Mouse (Mus musculus) bone marrow, adult 2 months (tissue): ENCODE measurements around the gene Zfp827. TPM values are rescaled to one million over a fixed set of nuclear protein-coding genes. Genes with fewer than 3 reads are reported as not detected.

Experiments
- H3K27ac ChIP-seq: fragments of 200-500 bp; 2 replicates; pipeline ENCODE4 v1.5.1; 2012; ENCODE audit warnings: low read depth, mild to moderate bottlenecking, control low read depth, inconsistent platforms, low read length; ENCODE audit not compliant: control insufficient read depth, poor library complexity, insufficient read depth
- H3K4me1 ChIP-seq: fragments of 200-500 bp; 2 replicates; pipeline ENCODE4 v1.6.1; 2011; ENCODE audit warnings: low read length; ENCODE audit not compliant: control insufficient read depth, insufficient read depth
- H3K4me3 ChIP-seq: fragments of 200-500 bp; replicated peaks from 2 replicates; pipeline ENCODE3; 2011; ENCODE audit warnings: mild to moderate bottlenecking, low read depth, low read length, control low read depth; ENCODE audit not compliant: control insufficient read depth
- CTCF ChIP-seq: fragments of 200-500 bp; IDR thresholded peaks from 2 replicates; pipeline ENCODE4 v1.5.1; 2011; ENCODE audit warnings: low read length, control low read depth; ENCODE audit not compliant: control insufficient read depth, insufficient read depth
- POLR2A ChIP-seq: fragments of 200-500 bp; IDR thresholded peaks from 2 replicates; pipeline ENCODE4 v1.6.1; 2011; ENCODE audit warnings: low read depth, mild to moderate bottlenecking, control low read depth, low read length, borderline replicate concordance; ENCODE audit not compliant: control insufficient read depth
- WGBS: fragments of 180-500 bp; shearing (Covaris S2); methylation state at CpG from one replicate; pipeline ENCODE4 v1.1.7; 2018; 5-methylcytosine and 5-hydroxymethylcytosine counted together
- polyA plus RNA-seq: library from polyadenylated mRNA; stranded (reverse); fragments of >200 nt; gene quantifications from 2 replicates; pipeline ENCODE4 v1.2.4, GENCODE M21; 2011; ENCODE audit warnings: low replicate concordance; ENCODE audit not compliant: missing spikeins, insufficient read depth, insufficient read length

Gene Zfp827
- polyA plus RNA-seq, 1 experiment: 3.1 TPM

- WGBS: 7% methylated on average over 3 of the region's 3 CpGs
- no peaks in the 10 kb centered on the region; the same call in none of the 2 replicates for H3K4me1 ChIP-seq
- no peak overlapping the region for H3K27ac ChIP-seq
- no peak overlapping the region for H3K4me3 ChIP-seq
- TF ChIP-seq POLR2A (no peak), CTCF (no peak)
Measured at GRCm38 (mm10) chr8:79239320-79239719, 211.1 kb downstream of the Zfp827 start.

GRCm38 (mm10) chr8:79239996-79240395 lies 211.8 kb downstream of the Zfp827 start:
- H3K27ac ChIP-seq: no peak overlapping the region
- WGBS: 79% methylated on average over 7 of the region's 7 CpGs
- no peaks in the 10 kb centered on the region; the same call in none of the 2 replicates for H3K4me1 ChIP-seq
- H3K4me3 ChIP-seq: no peak overlapping the region
- TF ChIP-seq POLR2A: no peak

Other genes with a start within 250 kb of the Zfp827 start
- 80.4 and 144 TPM in 2 replicates for gene Lsm6, start 207.3 kb upstream of the Zfp827 start, polyA plus RNA-seq
- gene 1700011L22Rik, start 220.1 kb downstream of the Zfp827 start, polyA plus RNA-seq: not detected in 2 replicates